Mouse (Mus musculus): ENCODE measurements around the gene Akap2.

DNA sequence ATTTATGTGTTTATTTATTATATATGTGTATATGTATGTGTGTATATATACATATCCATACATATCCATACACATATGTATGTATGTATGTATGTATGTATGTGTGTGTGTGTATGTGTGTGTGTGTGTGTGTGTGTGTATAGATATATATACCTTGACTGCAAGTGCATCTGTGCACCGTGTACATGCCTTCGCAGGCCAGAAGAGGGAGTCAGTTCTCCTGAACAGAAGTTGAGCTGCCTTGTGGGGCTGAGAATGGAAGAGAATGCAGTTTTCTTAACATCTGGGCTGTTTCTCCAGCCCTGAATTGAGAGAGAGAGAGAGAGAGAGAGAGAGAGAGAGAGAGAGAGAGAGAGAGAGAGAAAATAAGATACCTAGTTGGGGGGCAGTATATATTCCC, 6.2 kb downstream of the Akap2 start:
- TF ChIP-seq CTCF (IDR thresholded peaks at IDR 0.05; ENCODE audit: extremely low read depth, insufficient read depth, low read length) (peak; percentile 45), POLR2A (IDR thresholded peaks at IDR 0.05; ENCODE audit: extremely low read depth, insufficient read depth, low read length) (no peak)

All from cortical plate, adult 2 months (tissue).